Mouse (Mus musculus): ENCODE results near the gene 4933411K16Rik.

DNA sequence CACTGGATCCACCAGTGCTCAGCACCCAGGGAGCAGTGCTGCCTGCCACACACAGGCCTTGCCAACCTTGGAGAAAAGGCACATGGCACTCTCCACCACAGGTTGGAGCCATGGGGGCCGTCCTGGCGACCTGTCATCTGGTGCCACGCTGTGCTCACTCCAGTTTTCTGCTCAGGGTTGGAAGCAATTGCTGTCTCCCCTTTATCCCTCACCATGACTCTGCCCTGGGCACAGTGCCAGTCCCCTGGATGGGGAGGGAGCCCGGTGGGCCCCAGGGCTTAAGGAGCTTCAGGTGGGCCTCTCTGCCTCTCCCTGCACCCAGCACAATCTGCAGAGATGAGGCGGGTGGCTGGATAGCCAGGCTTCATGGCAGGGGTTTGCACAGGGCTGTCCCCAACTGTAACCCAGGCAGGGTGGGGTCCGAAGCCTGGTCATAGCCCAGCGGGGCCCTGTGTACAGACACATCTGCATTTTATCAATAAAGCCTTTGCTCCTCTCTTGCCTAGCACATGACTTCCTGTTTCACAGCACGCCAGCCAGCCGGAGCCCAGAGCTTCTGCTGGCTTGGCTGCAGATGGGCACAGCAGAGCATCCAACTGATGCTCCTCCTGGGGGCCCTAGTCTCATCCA is 17.8 kb upstream of the 4933411K16Rik start:
- no peak for TF ChIP-seq CTCF (IDR thresholded peaks at IDR 0.05; ENCODE audit: borderline replicate concordance, insufficient read depth, low read length)
- TF ChIP-seq POLR2A (IDR thresholded peaks at IDR 0.05; ENCODE audit: low read depth, low read length): no peak

All from embryonic fibroblast, embryonic 13.5 days (primary cell).